Mouse (Mus musculus) liver, postnatal 0 days (tissue): Measurements from ENCODE around the gene Chrd. TPM values are rescaled to one million over a fixed set of nuclear protein-coding genes. Genes with fewer than 3 reads are reported as not detected.
A peak's percentile ranks its signal among the peaks of the same experiment; 100 is the strongest.

Experiments used
- ATAC-seq: fragments of 200-750 bp; cut with Nextera tagmentation; 2 replicates; pipeline ENCODE4 v1.8.0; 2017; ENCODE audit warnings: mild to moderate bottlenecking, moderate library complexity
- DNase-seq: peaks from one replicate; pipeline ENCODE4 v3.0.0-alpha.2; 2016
- H3K27ac ChIP-seq: fragments of 300-500 bp; sonication (generic); 2 replicates; pipeline ENCODE4 v1.5.1; 2014; ENCODE audit warnings: antibody characterized with exemption, moderate library complexity, mild to moderate bottlenecking, low read depth
- H3K27me3 ChIP-seq: fragments of 300-500 bp; sonication (generic); 2 replicates; pipeline ENCODE4 v1.6.1; 2014; ENCODE audit warnings: low read length, control low read depth, mixed read lengths; ENCODE audit not compliant: insufficient read depth
- H3K36me3 ChIP-seq: fragments of 300-500 bp; sonication (generic); replicated peaks from 2 replicates; pipeline ENCODE4 v1.6.1; 2014; ENCODE audit warnings: mild to moderate bottlenecking, control low read depth, low read length, moderate library complexity, mixed read lengths; ENCODE audit not compliant: insufficient read depth
- H3K4me1 ChIP-seq: fragments of 300-500 bp; sonication (generic); 2 replicates; pipeline ENCODE4 v1.6.1; 2014; ENCODE audit warnings: antibody characterized with exemption, mild to moderate bottlenecking, control low read depth; ENCODE audit not compliant: insufficient read depth
- H3K4me2 ChIP-seq: fragments of 300-500 bp; sonication (generic); 2 replicates; pipeline ENCODE4 v1.6.1; 2014; ENCODE audit warnings: low read depth, mild to moderate bottlenecking, low read length, moderate library complexity, mixed read lengths
- H3K4me3 ChIP-seq: fragments of 300-500 bp; sonication (generic); 2 replicates; pipeline ENCODE4 v1.5.1; 2014; ENCODE audit warnings: low read depth, low read length
- H3K9ac ChIP-seq: fragments of 300-500 bp; sonication (generic); replicated peaks from 2 replicates; pipeline ENCODE4 v1.6.1; 2014; ENCODE audit warnings: mild to moderate bottlenecking, moderate library complexity
- H3K9me3 ChIP-seq: fragments of 300-500 bp; sonication (generic); 2 replicates; pipeline ENCODE4 v1.6.1; 2016; ENCODE audit warnings: mild to moderate bottlenecking, control low read depth, low read length, mixed read lengths
- CTCF ChIP-seq: sonication (generic); IDR thresholded peaks from 2 replicates; pipeline ENCODE4 v1.5.1; 2016; ENCODE audit warnings: antibody characterized with exemption, low read depth
- EP300 ChIP-seq: IDR thresholded peaks from 2 replicates; pipeline ENCODE4 v1.6.1; 2016; ENCODE audit warnings: antibody characterized with exemption, low read depth, mild to moderate bottlenecking
- WGBS: fragments of 180-500 bp; shearing (Covaris S2); extraction: QIAGEN DNeasy Blood & Tissue Kit; methylation state at CpG from one replicate; pipeline ENCODE4 v1.1.7; 2014; ENCODE audit not compliant: insufficient replicate concordance; 5-methylcytosine and 5-hydroxymethylcytosine counted together
- polyA plus RNA-seq: library from polyadenylated mRNA; unstranded; fragments of >200 nt; fragmentation: Nextera tagmentation; extraction: Ambion mirVana; gene quantifications from 2 replicates; pipeline ENCODE4 v1.2.1, GENCODE M21; 2015

Gene Chrd
- polyA plus RNA-seq, 1 experiment from 2014 or later: 0.34 TPM

GRCm38 (mm10) chr16:20708939-20709734 is 23.8 kb upstream of the Chrd start:
- 82% methylated on average over 19 of the region's 19 CpGs for WGBS
- DNase-seq (peak; percentile 46), ATAC-seq (no peak)
- no peak overlapping the region for H3K4me3 ChIP-seq
- peaks cover 23% of the 10 kb centered on the region; the same call in 1 of the 2 replicates for H3K36me3 ChIP-seq
- TF ChIP-seq CTCF (peak; percentile 67), EP300 (no peak)
- no peaks in the 10 kb centered on the region for H3K27me3 ChIP-seq
- no peak overlapping the region for H3K9ac ChIP-seq
- no peaks in the 10 kb centered on the region for H3K9me3 ChIP-seq
- H3K27ac ChIP-seq: no peak overlapping the region
- peaks cover 26% of the 10 kb centered on the region for H3K4me1 ChIP-seq
- H3K4me2 ChIP-seq: no peak overlapping the region

- Histone ChIP-seq H3K36me3 (peaks cover 22% of the 10 kb centered on the region; the same call in 1 of the 2 replicates), H3K9ac (no peak overlapping the region), H3K4me3 (no peak overlapping the region), H3K9me3 (no peaks in the 10 kb centered on the region), H3K4me1 (peaks cover 33% of the 10 kb centered on the region), H3K27me3 (0 out of 2 replicates have a peak, but pooled peaks cover 3% of the 10 kb centered on the region), H3K4me2 (no peak overlapping the region), H3K27ac (no peak overlapping the region)
- 92% methylated on average over 11 of the region's 11 CpGs for WGBS
- no peak for ATAC-seq
- DNase-seq: no peak
- TF ChIP-seq EP300 (no peak), CTCF (no peak)
Measured at GRCm38 (mm10) chr16:20710370-20710769, 22.6 kb upstream of the Chrd start.

DNA sequence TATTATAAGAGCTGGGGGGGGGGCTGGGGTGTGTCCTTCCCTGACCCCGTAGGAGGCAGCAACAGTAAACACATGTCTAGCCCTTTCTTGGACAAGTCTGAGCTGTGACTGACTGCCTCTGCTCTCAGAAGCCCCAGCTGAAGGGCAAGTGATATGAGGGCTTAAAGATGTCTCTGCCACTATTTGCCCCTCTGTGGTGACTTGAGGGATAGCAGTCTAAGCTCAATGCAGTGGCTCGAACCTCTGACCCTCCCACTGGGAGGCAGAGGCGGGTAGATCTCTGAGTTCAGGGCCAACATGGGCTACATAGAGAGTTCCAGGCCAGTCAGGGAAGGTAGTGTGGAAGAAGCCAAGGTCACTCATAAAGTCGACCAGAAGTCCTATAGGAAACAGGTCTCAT is 22.1 kb upstream of the Chrd start:
- 68% methylated on average over 4 of the region's 4 CpGs for WGBS
- Histone ChIP-seq H3K4me3 (no peak overlapping the region), H3K9ac (no peak overlapping the region), H3K36me3 (peaks cover 19% of the 10 kb centered on the region; the same call in 1 of the 2 replicates), H3K9me3 (no peaks in the 10 kb centered on the region), H3K27me3 (0 out of 2 replicates have a peak, but pooled peaks cover 3% of the 10 kb centered on the region), H3K27ac (no peak overlapping the region), H3K4me2 (no peak overlapping the region), H3K4me1 (peaks cover 36% of the 10 kb centered on the region)
- no peak for ATAC-seq
- no peak for TF ChIP-seq EP300
- TF ChIP-seq CTCF: peak; percentile 51
- no peak for DNase-seq

GRCm38 (mm10) chr16:20712190-20712589 is 20.7 kb upstream of the Chrd start:
- 80% methylated on average over 9 of the region's 9 CpGs for WGBS
- Histone ChIP-seq H3K4me3 (no peak overlapping the region), H3K36me3 (peaks cover 16% of the 10 kb centered on the region; the same call in 1 of the 2 replicates), H3K27me3 (0 out of 2 replicates have a peak, but pooled peaks cover 3% of the 10 kb centered on the region), H3K9me3 (no peaks in the 10 kb centered on the region), H3K27ac (no peak overlapping the region), H3K4me2 (peak overlapping the region; percentile 100; the same call in 1 of the 2 replicates), H3K4me1 (peaks cover 34% of the 10 kb centered on the region), H3K9ac (no peak overlapping the region)
- no peak for TF ChIP-seq CTCF
- DNase-seq: no peak
- no peak for ATAC-seq

DNA sequence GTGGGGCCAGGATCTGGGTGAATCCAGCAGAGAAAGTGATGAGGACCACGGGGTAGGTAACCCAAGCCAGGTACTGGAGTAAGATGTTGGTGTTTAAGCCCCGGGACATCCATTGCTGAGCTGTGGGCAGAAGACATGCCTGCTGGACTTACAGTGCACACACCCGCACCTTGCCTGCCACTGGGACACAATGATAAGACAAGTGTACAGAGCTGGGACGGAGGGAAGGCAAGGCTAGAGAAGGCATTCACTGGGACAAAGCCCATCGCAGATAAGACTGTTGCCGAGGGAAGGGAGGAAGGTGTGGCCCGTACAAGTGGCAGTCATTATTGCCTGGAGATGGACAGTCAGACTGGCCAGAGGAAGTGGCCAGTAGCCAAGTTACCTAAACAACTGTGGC is 20.0 kb upstream of the Chrd start:
- Histone ChIP-seq H3K4me3 (peak overlapping the region; percentile 78), H3K27ac (peak overlapping the region; percentile 52; the same call in 1 of the 2 replicates), H3K4me2 (peak overlapping the region; percentile 100), H3K36me3 (peaks cover 10% of the 10 kb centered on the region; the same call in 1 of the 2 replicates), H3K27me3 (0 out of 2 replicates have a peak, but pooled peaks cover 3% of the 10 kb centered on the region), H3K9me3 (no peaks in the 10 kb centered on the region), H3K4me1 (peaks cover 28% of the 10 kb centered on the region), H3K9ac (peak overlapping the region; percentile 46)
- no peak for ATAC-seq
- peak; percentile 37; the same call in 1 of the 2 replicates for TF ChIP-seq EP300
- TF ChIP-seq CTCF: no peak
- 68% methylated on average over 7 of the region's 7 CpGs for WGBS
- DNase-seq: no peak

DNA sequence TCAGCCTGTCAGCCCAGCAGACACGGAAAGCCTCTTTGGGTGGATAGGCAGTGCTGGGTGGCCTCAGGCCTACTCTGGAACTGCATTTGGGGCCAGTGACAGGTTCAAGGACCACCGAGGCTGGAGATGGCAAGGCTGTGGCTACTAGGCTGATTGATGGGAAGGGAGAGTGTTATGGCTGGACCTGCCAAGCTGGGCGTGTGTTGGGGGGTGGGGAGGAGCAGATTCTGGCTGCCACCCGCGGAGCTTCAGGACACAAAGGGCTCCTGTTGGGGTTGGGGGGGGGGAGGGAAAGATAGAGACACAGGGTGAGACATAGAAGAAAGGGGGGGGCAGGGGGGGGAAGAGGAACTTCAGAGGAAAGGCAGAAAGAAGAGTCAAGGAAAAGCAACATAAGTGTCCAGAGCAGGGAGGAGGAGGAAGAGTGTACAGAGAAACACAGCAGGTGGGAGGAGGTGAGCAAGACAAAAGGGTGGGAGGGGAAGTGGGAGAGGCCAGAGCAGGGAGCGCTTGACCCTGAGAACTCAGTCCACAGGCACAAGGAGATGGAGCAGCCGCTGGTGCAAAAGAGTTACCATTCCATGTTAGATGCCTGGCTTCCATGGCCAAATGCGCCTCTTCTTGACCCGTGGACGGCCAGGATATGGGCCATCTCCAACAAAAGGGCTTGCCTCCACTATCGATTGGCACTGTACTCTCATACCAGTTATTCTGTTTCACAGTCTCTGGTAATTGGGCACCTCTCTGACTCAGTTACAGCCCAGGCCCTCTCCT is 18.4 kb upstream of the Chrd start:
- no peak for ATAC-seq
- H3K27ac ChIP-seq: no peak overlapping the region
- H3K4me3 ChIP-seq: peak overlapping the region; percentile 78
- peaks cover 6% of the 10 kb centered on the region; the same call in 1 of the 2 replicates for H3K36me3 ChIP-seq
- no peaks in the 10 kb centered on the region for H3K9me3 ChIP-seq
- 62% methylated on average over 11 of the region's 11 CpGs for WGBS
- H3K4me2 ChIP-seq: peak overlapping the region; percentile 100
- TF ChIP-seq EP300: no peak
- no peak for TF ChIP-seq CTCF
- H3K9ac ChIP-seq: peak overlapping the region; percentile 79
- no peak for DNase-seq
- 0 out of 2 replicates have a peak, but pooled peaks cover 3% of the 10 kb centered on the region for H3K27me3 ChIP-seq
- H3K4me1 ChIP-seq: peaks cover 36% of the 10 kb centered on the region
